Mouse (Mus musculus) stomach, postnatal 0 days (tissue): Measurements from ENCODE around the gene Bysl.

ENCODE experiments used
- CTCF ChIP-seq: IDR thresholded peaks from 2 replicates; pipeline ENCODE4 v1.5.1; 2016; ENCODE audit warnings: antibody characterized with exemption, low read depth, mild to moderate bottlenecking, moderate library complexity
- EP300 ChIP-seq: optimal IDR thresholded peaks from 2 replicates; pipeline ENCODE3; 2016; ENCODE audit warnings: antibody characterized with exemption

DNA sequence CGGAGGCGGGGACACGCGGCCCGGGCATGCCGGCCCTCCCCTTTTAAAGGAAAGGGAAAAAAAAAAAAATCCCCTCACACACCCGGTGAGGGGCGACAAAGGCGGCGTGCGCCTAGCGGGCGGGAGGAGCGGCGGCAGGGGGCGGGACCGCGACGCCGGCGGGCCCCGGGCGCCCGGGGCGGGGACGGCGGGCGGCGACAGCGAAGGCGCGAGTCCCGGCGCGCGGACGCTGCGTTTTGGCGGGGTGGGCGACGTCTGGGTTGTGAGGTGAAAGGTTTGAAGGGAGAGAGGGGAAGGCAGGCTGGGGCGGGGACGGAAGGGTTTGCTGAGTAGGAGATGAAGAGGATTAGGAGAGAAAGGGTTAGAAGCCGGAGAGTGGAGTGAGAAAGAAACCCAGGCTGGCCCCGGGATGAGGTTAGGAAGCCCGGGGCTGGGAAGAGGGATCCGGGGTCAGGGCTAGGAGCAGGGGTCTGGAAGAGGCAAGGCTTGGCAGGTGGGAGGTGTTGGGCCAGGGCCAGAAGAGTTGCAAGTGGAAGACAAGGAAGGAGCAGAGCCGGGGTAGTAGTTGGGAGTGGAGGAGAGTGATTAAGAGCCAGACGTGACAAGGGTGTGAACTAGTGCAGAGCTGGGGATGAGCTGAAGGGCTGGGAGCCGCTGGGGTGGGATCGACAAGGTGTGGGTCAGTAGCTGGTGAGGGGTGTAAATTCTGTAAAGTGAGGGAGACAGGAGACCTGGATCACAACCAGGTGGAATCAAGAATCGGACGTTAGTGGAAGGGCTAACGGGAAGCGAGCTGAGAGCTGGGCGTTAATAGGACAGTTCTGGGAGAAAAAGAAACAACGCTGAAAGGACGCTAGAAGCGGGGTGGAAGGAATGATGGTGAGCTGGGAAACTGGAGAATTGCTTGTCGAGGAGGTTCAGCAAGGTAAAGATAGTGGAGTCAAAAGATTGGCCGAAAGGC is 18.7 kb upstream of the Bysl start:
- TF ChIP-seq CTCF (peak; percentile 21; the same call in 1 of the 2 replicates), EP300 (no peak)
